ENCODE assay signal across 11 mouse cellular contexts in genomic region chr10:96398562-96399288, GRCm38 (mm10).
DNase-seq lines count a peak whose midpoint lies in the region; ATAC-seq lines count a peak whose summit lies in the region.
"Had no signal": no experiment of that assay in that cellular context is flagged by ENCODE, and none has a peak within 500 bp of the region (broad histone marks: within the 10 kb centered on the region; RNA-seq: fewer than 3 reads in every experiment).

No protein-coding gene starts in this region.

- no peak overlapping the region for H3K4me2 ChIP-seq in kidney, embryonic 14.5 days (replicated peaks; ENCODE audit: low read depth, low read length)
- H3K4me2 ChIP-seq in forebrain, embryonic 15.5 days (replicated peaks), result peak overlapping the region; percentile 27

- H3K9me3 ChIP-seq in kidney, embryonic 14.5 days (ENCODE audit: control insufficient read depth, low read length), result no peaks in the 10 kb centered on the region
- H3K9me3 ChIP-seq in forebrain, embryonic 15.5 days, result no peaks in the 10 kb centered on the region

- intact Hi-C loops in heart, postnatal 10 days (cut with DNase I), result no loop called here
- intact Hi-C loops in heart, postnatal 14 days (cut with DNase I), result no loop called here

- peaks cover 15% of the 10 kb centered on the region for H3K4me1 ChIP-seq in kidney, embryonic 14.5 days (ENCODE audit: control insufficient read depth, insufficient read depth, low read length)
- peaks cover 27% of the 10 kb centered on the region for H3K4me1 ChIP-seq in forebrain, embryonic 15.5 days

- H3K9ac ChIP-seq in kidney, embryonic 14.5 days (ENCODE audit: low read depth, low read length), result no peak overlapping the region
- H3K9ac ChIP-seq in forebrain, embryonic 15.5 days (replicated peaks), result no peak overlapping the region

- H3K27ac ChIP-seq in kidney, embryonic 14.5 days (ENCODE audit: low read depth, low read length), result no peak overlapping the region; the same call in 1 of the 2 replicates
- H3K27ac ChIP-seq in forebrain, embryonic 15.5 days (replicated peaks), result peak overlapping the region; percentile 69

- ATAC-seq in kidney, embryonic 14.5 days (ENCODE audit: low FRiP score, low TSS enrichment), result peak; percentile 89
- ATAC-seq in CD4-positive, CD25-positive, alpha-beta regulatory T cell, adult 4 months, result peak; percentile 60
- ATAC-seq in forebrain, embryonic 15.5 days (replicated peaks), result peak; percentile 72

- H3K36me3 ChIP-seq in kidney, embryonic 14.5 days (ENCODE audit: control insufficient read depth, insufficient read depth, low read length), result no peaks in the 10 kb centered on the region
- no peaks in the 10 kb centered on the region for H3K36me3 ChIP-seq in forebrain, embryonic 15.5 days

- DNase-seq in kidney, postnatal 36 days, result no peak
- peak; percentile 79 for DNase-seq in naive thymus-derived CD4-positive, alpha-beta T cell, adult 2 months (ENCODE audit: low read depth)
- DNase-seq in heart, postnatal 10 days, result no peak
- no peak for DNase-seq in heart, postnatal 14 days
- DNase-seq in frontal cortex, postnatal 36 days (ENCODE audit: low spot score in 2 of 2), result no peak
- DNase-seq: cerebellum, adult 11-12 months; lung, adult 18-20 months had no signal

- WGBS in kidney, embryonic 14.5 days, result 42% methylated on average over 9 of the region's 9 CpGs
- 50% methylated on average over 9 of the region's 9 CpGs for WGBS in forebrain, embryonic 15.5 days

- no peaks in the 10 kb centered on the region for H3K27me3 ChIP-seq in kidney, embryonic 14.5 days (ENCODE audit: control insufficient read depth, insufficient read depth, low read length)
- H3K27me3 ChIP-seq in forebrain, embryonic 15.5 days, result no peaks in the 10 kb centered on the region

- H3K4me3 ChIP-seq in kidney, embryonic 14.5 days (ENCODE audit: low read length), result no peak overlapping the region
- no peak overlapping the region for H3K4me3 ChIP-seq in forebrain, embryonic 15.5 days
- H3K4me3 ChIP-seq: erythroblast, embryonic 14.5 days had no signal
